Comparison of ENCODE assay signal across 26 mouse cellular contexts in the genomic region with DNA sequence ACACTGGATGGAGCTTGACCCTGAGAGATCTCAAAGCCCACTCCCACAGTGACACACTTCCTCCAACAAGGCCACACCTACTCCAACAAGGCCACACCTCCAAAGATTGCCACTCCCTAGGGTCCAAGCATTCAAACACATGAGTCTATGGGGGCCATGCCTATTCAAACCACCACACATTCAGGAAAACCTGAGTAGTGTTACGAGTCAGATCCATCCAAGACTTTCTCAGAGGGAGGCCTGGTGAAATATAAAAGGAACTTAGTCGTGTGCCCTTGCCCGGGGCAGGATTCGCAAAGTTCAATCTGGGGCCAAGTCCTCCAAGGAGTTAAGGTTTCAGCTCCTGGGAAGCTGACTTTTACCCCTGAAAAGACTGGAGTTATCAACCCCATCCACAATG.
"Had no signal": no experiment of that assay in that cellular context is flagged by ENCODE, and none has a peak within 500 bp of the region (broad histone marks: within the 10 kb centered on the region; RNA-seq: fewer than 3 reads in every experiment).

No protein-coding gene starts in this region.

- H3K36me3 ChIP-seq: embryonic facial prominence, embryonic 10.5 days; embryonic facial prominence, embryonic 12.5 days; embryonic facial prominence, embryonic 13.5 days; embryonic facial prominence, embryonic 15.5 days; forebrain, embryonic 10.5 days; forebrain, embryonic 12.5 days; forebrain, embryonic 15.5 days; heart, embryonic 10.5 days had no signal

- DNase-seq: cerebellum, postnatal 10 days; cerebellum, postnatal 14 days; cerebellum, postnatal 25 days; cerebellum, postnatal 36 days; embryo, embryonic 11 days; forebrain, postnatal 0 days; gastrocnemius, adult 2 months; gastrocnemius, postnatal 10 days; gastrocnemius, postnatal 14 days; gastrocnemius, postnatal 25 days; gastrocnemius, postnatal 36 days; heart, adult 11 months; heart, adult 18-20 months; heart, adult 2 months had no signal

- H3K4me3 ChIP-seq: embryonic facial prominence, embryonic 10.5 days; embryonic facial prominence, embryonic 12.5 days; embryonic facial prominence, embryonic 13.5 days; embryonic facial prominence, embryonic 15.5 days; erythroblast, embryonic 14.5 days; forebrain, embryonic 10.5 days; forebrain, embryonic 12.5 days; forebrain, embryonic 13.5 days; forebrain, embryonic 15.5 days; gastrocnemius, adult 2 months; heart, adult 2 months; heart, embryonic 10.5 days had no signal

- H3K27me3 ChIP-seq: embryonic facial prominence, embryonic 12.5 days; embryonic facial prominence, embryonic 13.5 days; embryonic facial prominence, embryonic 15.5 days; forebrain, embryonic 12.5 days; forebrain, embryonic 13.5 days; forebrain, embryonic 15.5 days had no signal

- H3K9me3 ChIP-seq: embryonic facial prominence, embryonic 10.5 days; embryonic facial prominence, embryonic 12.5 days; embryonic facial prominence, embryonic 13.5 days; embryonic facial prominence, embryonic 15.5 days; forebrain, embryonic 10.5 days; forebrain, embryonic 12.5 days; forebrain, embryonic 13.5 days; forebrain, embryonic 15.5 days; heart, embryonic 10.5 days had no signal

- H3K4me2 ChIP-seq: embryonic facial prominence, embryonic 12.5 days; embryonic facial prominence, embryonic 13.5 days; embryonic facial prominence, embryonic 15.5 days; forebrain, embryonic 12.5 days; forebrain, embryonic 13.5 days; forebrain, embryonic 15.5 days had no signal

- H3K4me1 ChIP-seq: embryonic facial prominence, embryonic 10.5 days; embryonic facial prominence, embryonic 12.5 days; embryonic facial prominence, embryonic 13.5 days; embryonic facial prominence, embryonic 15.5 days; forebrain, embryonic 10.5 days; forebrain, embryonic 12.5 days; forebrain, embryonic 13.5 days; forebrain, embryonic 15.5 days; heart, embryonic 10.5 days had no signal

- H3K27ac ChIP-seq: embryonic facial prominence, embryonic 10.5 days; embryonic facial prominence, embryonic 12.5 days; embryonic facial prominence, embryonic 13.5 days; embryonic facial prominence, embryonic 15.5 days; forebrain, embryonic 10.5 days; forebrain, embryonic 12.5 days; forebrain, embryonic 13.5 days; forebrain, embryonic 15.5 days; gastrocnemius, adult 2 months; heart, adult 2 months; heart, embryonic 10.5 days had no signal

- ATAC-seq: forebrain, embryonic 13.5 days; forebrain, embryonic 14.5 days; forebrain, embryonic 15.5 days; forebrain, embryonic 16.5 days; forebrain, postnatal 0 days had no signal

- H3K9ac ChIP-seq: embryonic facial prominence, embryonic 12.5 days; embryonic facial prominence, embryonic 13.5 days; embryonic facial prominence, embryonic 15.5 days; forebrain, embryonic 12.5 days; forebrain, embryonic 13.5 days; forebrain, embryonic 15.5 days; forebrain, postnatal 0 days had no signal
